Mouse (Mus musculus) testis, adult 2 months (tissue): ENCODE data around the gene Hip1.

Source experiments
- CTCF ChIP-seq: fragments of 200-500 bp; IDR thresholded peaks from 2 replicates; pipeline ENCODE4 v1.5.1; 2012; ENCODE audit warnings: low read depth, mild to moderate bottlenecking, inconsistent platforms, low read length, moderate library complexity; ENCODE audit not compliant: control insufficient read depth, insufficient read depth, insufficient replicate concordance
- POLR2A ChIP-seq: fragments of 200-500 bp; IDR thresholded peaks from 2 replicates; pipeline ENCODE4 v1.6.1; 2012; ENCODE audit warnings: low read depth, mild to moderate bottlenecking, inconsistent platforms, low read length, moderate library complexity; ENCODE audit not compliant: control insufficient read depth

DNA sequence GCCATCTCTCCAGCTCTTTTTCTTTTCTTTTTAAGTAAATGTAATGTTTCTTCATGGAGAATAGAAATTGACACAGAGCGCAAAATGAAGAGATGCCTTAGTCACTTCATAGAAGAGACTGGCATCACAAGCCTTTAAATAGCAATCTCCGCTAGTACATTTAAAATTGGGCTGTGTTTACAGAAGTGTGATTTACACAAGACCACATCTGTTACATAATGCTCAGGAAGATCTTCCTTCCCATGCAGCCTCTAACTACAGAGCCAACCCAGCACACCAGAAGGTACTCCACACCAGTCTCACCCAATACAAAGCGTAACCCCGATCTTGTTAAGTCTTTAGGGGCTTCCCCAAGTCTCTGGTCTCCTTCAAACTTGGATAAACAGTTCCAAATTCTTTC is 73.2 kb downstream of the Hip1 start:
- no peak for TF ChIP-seq CTCF
- TF ChIP-seq POLR2A = no peak
